8 mouse cellular contexts compared by ENCODE assay signal in genomic region chr11:93885572-93886410, GRCm38 (mm10). TPM values are rescaled to one million over a fixed set of nuclear protein-coding genes. Genes with fewer than 3 reads are reported as not detected.
DNase-seq lines count a peak whose midpoint lies in the region; ATAC-seq and TF ChIP-seq lines count a peak whose summit lies in the region.

Utp18 (minus strand) TSS chr11:93885766.
Mbtd1 (plus strand) TSS chr11:93885852.

- no peaks in the 10 kb centered on the region for H3K4me1 ChIP-seq in brown adipose tissue, adult 24 weeks (ENCODE audit: control insufficient read depth, insufficient read depth, insufficient read length, low read length)
- H3K4me1 ChIP-seq in heart, embryonic 15.5 days (replicated peaks), result peaks cover 24% of the 10 kb centered on the region
- peaks cover 10 to 13% of the 10 kb centered on the region in 2 experiments for H3K4me1 ChIP-seq in liver, embryonic 14.5 days (replicated peaks; ENCODE audit: control insufficient read depth in 2 of 2, insufficient read depth in 2 of 2, low read length in 1 of 2)
- peaks cover 18% of the 10 kb centered on the region for H3K4me1 ChIP-seq in neural tube, embryonic 11.5 days (ENCODE audit: control insufficient read depth, insufficient read depth, low read length)
- 0 out of 2 replicates have a peak, but pooled peaks cover 3% of the 10 kb centered on the region for H3K4me1 ChIP-seq in stomach, postnatal 0 days (replicated peaks; ENCODE audit: control insufficient read depth, insufficient read depth)

- no peaks in the 10 kb centered on the region for H3K27me3 ChIP-seq in heart, embryonic 15.5 days
- H3K27me3 ChIP-seq in liver, embryonic 14.5 days (ENCODE audit: control insufficient read depth, insufficient read depth, low read length), result no peaks in the 10 kb centered on the region
- no peaks in the 10 kb centered on the region for H3K27me3 ChIP-seq in neural tube, embryonic 11.5 days (ENCODE audit: control insufficient read depth, insufficient read depth, low read length)
- no peaks in the 10 kb centered on the region for H3K27me3 ChIP-seq in stomach, postnatal 0 days (ENCODE audit: control insufficient read depth, insufficient read depth, low read length)

- no peaks in the 10 kb centered on the region for H3K9me3 ChIP-seq in heart, embryonic 15.5 days (replicated peaks)
- H3K9me3 ChIP-seq in liver, embryonic 14.5 days (ENCODE audit: control insufficient read depth, low read length), result no peaks in the 10 kb centered on the region
- H3K9me3 ChIP-seq in neural tube, embryonic 11.5 days (ENCODE audit: control insufficient read depth, low read length), result no peaks in the 10 kb centered on the region
- no peaks in the 10 kb centered on the region for H3K9me3 ChIP-seq in stomach, postnatal 0 days (ENCODE audit: control insufficient read depth, low read length)

- H3K4me2 ChIP-seq in heart, embryonic 15.5 days, result peak within 1 kb of the TSS; percentile 93
- H3K4me2 ChIP-seq in liver, embryonic 14.5 days (ENCODE audit: low read depth), result peak within 1 kb of the TSS; percentile 98
- H3K4me2 ChIP-seq in neural tube, embryonic 11.5 days (ENCODE audit: low read depth), result peak within 1 kb of the TSS; percentile 86
- H3K4me2 ChIP-seq in stomach, postnatal 0 days (replicated peaks; ENCODE audit: low read depth), result peak within 1 kb of the TSS; percentile 85

- under 1% methylated on average over 80 of the region's 83 CpGs for WGBS in heart, embryonic 15.5 days
- WGBS in liver, embryonic 14.5 days (ENCODE audit: insufficient replicate concordance), result under 1% methylated on average over 80 of the region's 83 CpGs
- under 1% methylated on average over 74 of the region's 83 CpGs for WGBS in neural tube, embryonic 11.5 days
- WGBS in stomach, postnatal 0 days, result under 1% methylated on average over 58 of the region's 83 CpGs

- H3K27ac ChIP-seq in brown adipose tissue, adult 24 weeks (replicated peaks; ENCODE audit: low read depth, low read length), result peak within 1 kb of the TSS; percentile 95
- peak within 1 kb of the TSS; percentile 97 for H3K27ac ChIP-seq in heart, embryonic 15.5 days
- H3K27ac ChIP-seq in liver, embryonic 14.5 days, result peak within 1 kb of the TSS; percentile 82
- H3K27ac ChIP-seq in neural tube, embryonic 11.5 days (ENCODE audit: low read depth, low read length), result peak within 1 kb of the TSS; percentile 84
- H3K27ac ChIP-seq in stomach, postnatal 0 days (replicated peaks), result peak within 1 kb of the TSS; percentile 97

- peak within 1 kb of the TSS; percentile 90 for H3K4me3 ChIP-seq in brown adipose tissue, adult 24 weeks (ENCODE audit: insufficient read depth, low read depth, low read length)
- H3K4me3 ChIP-seq in heart, embryonic 15.5 days, result peak within 1 kb of the TSS; percentile 100
- H3K4me3 ChIP-seq in liver, embryonic 14.5 days (ENCODE audit: insufficient read depth in 1 of 2, low read depth in 2 of 2, low read length in 2 of 2), result peak within 1 kb of the TSS; percentile 87 to 93
- H3K4me3 ChIP-seq in neural tube, embryonic 11.5 days (ENCODE audit: low read depth, low read length), result peak within 1 kb of the TSS; percentile 98
- H3K4me3 ChIP-seq in stomach, postnatal 0 days (ENCODE audit: low read depth, low read length), result peak within 1 kb of the TSS; percentile 99

- peak; percentile 99 for DNase-seq in CD4-positive, CD25-positive, alpha-beta regulatory T cell, adult 2 months (ENCODE audit: low read depth, low spot score)
- DNase-seq in fibroblast of lung, adult 2 months (ENCODE audit: low read depth), result peak; percentile 87
- peak; percentile 98 to 99 for DNase-seq in kidney, postnatal 25 days
- peak; percentile 89 for DNase-seq in liver, embryonic 14.5 days (ENCODE audit: low read depth in 3 of 3, low spot score in 3 of 3)
- peak; percentile 99 for DNase-seq in neural tube, embryonic 11.5 days (ENCODE audit: low spot score)
- DNase-seq in stomach, postnatal 0 days (ENCODE audit: low spot score), result peak; percentile 99

- peaks cover 3% of the 10 kb centered on the region; the same call in 1 of the 2 replicates for H3K36me3 ChIP-seq in heart, embryonic 15.5 days
- no peaks in the 10 kb centered on the region; the same call in 1 of the 2 replicates for H3K36me3 ChIP-seq in liver, embryonic 14.5 days (replicated peaks; ENCODE audit: control insufficient read depth, insufficient read depth, low read depth)
- H3K36me3 ChIP-seq in neural tube, embryonic 11.5 days (ENCODE audit: control insufficient read depth, insufficient read depth, low read length), result no peaks in the 10 kb centered on the region
- no peaks in the 10 kb centered on the region for H3K36me3 ChIP-seq in stomach, postnatal 0 days (ENCODE audit: control insufficient read depth, insufficient read depth, low read length)

- H3K9ac ChIP-seq in heart, embryonic 15.5 days, result peak within 1 kb of the TSS; percentile 98
- H3K9ac ChIP-seq in liver, embryonic 14.5 days (replicated peaks), result peak within 1 kb of the TSS; percentile 97
- peak within 1 kb of the TSS; percentile 97 for H3K9ac ChIP-seq in neural tube, embryonic 11.5 days (ENCODE audit: low read length)
- peak within 1 kb of the TSS; percentile 98 for H3K9ac ChIP-seq in stomach, postnatal 0 days (ENCODE audit: low read length)

- no peak for TF ChIP-seq CTCF in liver, embryonic 14.5 days (IDR thresholded peaks at IDR 0.05; ENCODE audit: low read depth)
- no peak for TF ChIP-seq CTCF in stomach, postnatal 0 days (IDR thresholded peaks at IDR 0.05; ENCODE audit: low read depth)

- ATAC-seq in heart, embryonic 15.5 days (replicated peaks; ENCODE audit: insufficient number of reproducible peaks, insufficient read depth, low FRiP score, low read depth), result peak; percentile 97
- ATAC-seq in liver, embryonic 14.5 days (ENCODE audit: insufficient read depth), result peak; percentile 93
- peak; percentile 97 for ATAC-seq in neural tube, embryonic 11.5 days (ENCODE audit: insufficient read depth, low FRiP score, low TSS enrichment)
- peak; percentile 98 for ATAC-seq in stomach, postnatal 0 days (ENCODE audit: low FRiP score, low TSS enrichment)

- no peak for TF ChIP-seq EP300 in liver, embryonic 14.5 days (IDR thresholded peaks at IDR 0.05; ENCODE audit: low read depth)
- TF ChIP-seq EP300 in stomach, postnatal 0 days (optimal IDR thresholded peaks at IDR 0.05), result peak; percentile 95

RNA-seq across cellular contexts. Expression of gene Utp18, which starts in this region (rescaled TPM):
- polyA plus RNA-seq in brown adipose tissue, adult 24 weeks (2012; ENCODE audit: insufficient read depth, insufficient read length, missing spikeins), result 11.6 and 12.6 TPM in 2 replicates
- polyA plus RNA-seq in heart, embryonic 15.5 days (2015; fragmentation: Nextera tagmentation; extraction: Ambion mirVana), result 15.8 and 17.0 TPM in 2 replicates
- polyA plus RNA-seq in liver, embryonic 14.5 days (2012; rRNA removed), result 5.6 and 11.0 TPM in 2 replicates
- polyA plus RNA-seq in liver, embryonic 14.5 days (2014; fragmentation: Nextera tagmentation; extraction: Ambion mirVana), result 16.2 and 18.2 TPM in 2 replicates
- polyA plus RNA-seq in neural tube, embryonic 11.5 days (2014; fragmentation: Nextera tagmentation; extraction: Ambion mirVana), result 40.7 and 45.0 TPM in 2 replicates
- polyA plus RNA-seq in stomach, postnatal 0 days (2015; fragmentation: Nextera tagmentation; extraction: Ambion mirVana), result 16.4 and 17.5 TPM in 2 replicates

RNA-seq across cellular contexts. Expression of gene Mbtd1, which starts in this region (rescaled TPM):
- polyA plus RNA-seq in brown adipose tissue, adult 24 weeks (2012; ENCODE audit: insufficient read depth, insufficient read length, missing spikeins), result 6.1 and 12.5 TPM in 2 replicates
- 17.2 and 19.3 TPM in 2 replicates for polyA plus RNA-seq in heart, embryonic 15.5 days (2015; fragmentation: Nextera tagmentation; extraction: Ambion mirVana)
- polyA plus RNA-seq in liver, embryonic 14.5 days (2012; rRNA removed), result 4.0 and 5.8 TPM in 2 replicates
- polyA plus RNA-seq in liver, embryonic 14.5 days (2014; fragmentation: Nextera tagmentation; extraction: Ambion mirVana), result 3.7 and 3.9 TPM in 2 replicates
- polyA plus RNA-seq in neural tube, embryonic 11.5 days (2014; fragmentation: Nextera tagmentation; extraction: Ambion mirVana), result 26.4 and 29.5 TPM in 2 replicates
- 8.9 and 9.0 TPM in 2 replicates for polyA plus RNA-seq in stomach, postnatal 0 days (2015; fragmentation: Nextera tagmentation; extraction: Ambion mirVana)

Comparison
In these comparisons a context has a peak if more than half of its experiments do, and no peak if none do; other contexts are left out.
1. Peak in every context shown above with its lines: DNase-seq, ATAC-seq, H3K4me3 ChIP-seq and H3K27ac ChIP-seq.